Mouse (Mus musculus): ENCODE measurements around the gene Prss12.

- TF ChIP-seq CTCF (IDR thresholded peaks at IDR 0.05; ENCODE audit: low read depth, low read length) (no peak), POLR2A (IDR thresholded peaks at IDR 0.05; ENCODE audit: insufficient read depth, low read length) (no peak), EP300 (IDR thresholded peaks at IDR 0.05; ENCODE audit: insufficient read depth, low read depth, low read length) (no peak)
These were observed 103.8 kb downstream of the Prss12 start for GRCm38 (mm10) chr3:123550487-123550886.
